ENCODE assay signal across 8 mouse cellular contexts in genomic region chr2:25167919-25168664, GRCm38 (mm10). TPM values are rescaled to one million over a fixed set of nuclear protein-coding genes. Genes with fewer than 3 reads are reported as not detected.
DNase-seq lines count a peak whose midpoint lies in the region; ATAC-seq and TF ChIP-seq lines count a peak whose summit lies in the region.

No protein-coding gene starts in this region.

- H3K9me3 ChIP-seq in kidney, embryonic 14.5 days (ENCODE audit: control insufficient read depth, low read length) = no peaks in the 10 kb centered on the region
- no peaks in the 10 kb centered on the region for H3K9me3 ChIP-seq in lung, embryonic 16.5 days (ENCODE audit: control insufficient read depth, low read length)

- peak overlapping the region; percentile 78 for H3K4me2 ChIP-seq in kidney, embryonic 14.5 days (replicated peaks; ENCODE audit: low read depth, low read length)
- peak overlapping the region; percentile 82 for H3K4me2 ChIP-seq in lung, embryonic 16.5 days (ENCODE audit: low read depth, low read length)

- TF ChIP-seq CTCF in bone marrow, adult 2 months (IDR thresholded peaks at IDR 0.05; ENCODE audit: control insufficient read depth, insufficient read depth, low read length) = no peak
- TF ChIP-seq CTCF in heart, adult 2 months (IDR thresholded peaks at IDR 0.05) = no peak

- H3K79me2 ChIP-seq in heart, adult 2 months (replicated peaks; ENCODE audit: control insufficient read depth, insufficient read depth, low read length) = no peaks in the 10 kb centered on the region

- no peaks in the 10 kb centered on the region for H3K36me3 ChIP-seq in heart, adult 2 months (ENCODE audit: control insufficient read depth, insufficient read depth, low read length)
- H3K36me3 ChIP-seq in kidney, embryonic 14.5 days (ENCODE audit: control insufficient read depth, insufficient read depth, low read length) = no peaks in the 10 kb centered on the region
- no peaks in the 10 kb centered on the region for H3K36me3 ChIP-seq in lung, embryonic 16.5 days (ENCODE audit: control insufficient read depth, insufficient read depth, low read length)

- TF ChIP-seq EP300 in heart, adult 2 months (IDR thresholded peaks at IDR 0.05; ENCODE audit: insufficient read depth, low read depth, low read length) = no peak

- peak; percentile 13; the same call in 1 of the 2 replicates for TF ChIP-seq POLR2A in bone marrow, adult 2 months (IDR thresholded peaks at IDR 0.05; ENCODE audit: borderline replicate concordance, control insufficient read depth, low read depth, low read length)
- TF ChIP-seq POLR2A in heart, adult 2 months (IDR thresholded peaks at IDR 0.05; ENCODE audit: insufficient read depth, low read depth, low read length) = 0 out of 2 replicates have a peak, but pooled peaks have one; percentile 25

- peaks cover 1% of the 10 kb centered on the region; the same call in 1 of the 2 replicates for H3K4me1 ChIP-seq in bone marrow, adult 2 months (ENCODE audit: control insufficient read depth, insufficient read depth, low read length)
- H3K4me1 ChIP-seq in heart, adult 2 months (ENCODE audit: control insufficient read depth, insufficient read depth, low read length) = peaks cover 29% of the 10 kb centered on the region
- peaks cover 38% of the 10 kb centered on the region for H3K4me1 ChIP-seq in kidney, embryonic 14.5 days (ENCODE audit: control insufficient read depth, insufficient read depth, low read length)
- peaks cover 27% of the 10 kb centered on the region for H3K4me1 ChIP-seq in lung, embryonic 16.5 days (replicated peaks; ENCODE audit: control insufficient read depth, insufficient read depth, low read length)

- no peaks in the 10 kb centered on the region for H3K27me3 ChIP-seq in heart, adult 2 months (ENCODE audit: control insufficient read depth, insufficient read depth, low read length)
- H3K27me3 ChIP-seq in kidney, embryonic 14.5 days (ENCODE audit: control insufficient read depth, insufficient read depth, low read length) = no peaks in the 10 kb centered on the region
- H3K27me3 ChIP-seq in lung, embryonic 16.5 days (ENCODE audit: control insufficient read depth, insufficient read depth, low read depth, low read length) = no peaks in the 10 kb centered on the region

- intact Hi-C loops in heart, adult 2 months (cut with DNase I) = no loop called here

- ATAC-seq in kidney, embryonic 14.5 days (ENCODE audit: low FRiP score, low TSS enrichment) = peak; percentile 79
- peak; percentile 86 for ATAC-seq in lung, embryonic 16.5 days (ENCODE audit: low read depth)

- peak; percentile 97 for DNase-seq in heart, adult 11 months
- DNase-seq in heart, adult 8-10 months (ENCODE audit: low spot score) = no peak
- peak; percentile 78 to 81 for DNase-seq in heart, adult 2 months
- DNase-seq in retina, postnatal 1 day = peak; percentile 91
- DNase-seq in layer of hippocampus, postnatal 14 days (ENCODE audit: low spot score in 2 of 2) = no peak

- no peak overlapping the region; the same call in 1 of the 2 replicates for H3K27ac ChIP-seq in bone marrow, adult 2 months (ENCODE audit: control insufficient read depth, insufficient read depth, low read depth, low read length, poor library complexity)
- peak overlapping the region; percentile 78 for H3K27ac ChIP-seq in heart, adult 2 months
- peak overlapping the region; percentile 57 for H3K27ac ChIP-seq in kidney, embryonic 14.5 days (ENCODE audit: low read depth, low read length)
- peak overlapping the region; percentile 84 for H3K27ac ChIP-seq in lung, embryonic 16.5 days (ENCODE audit: low read length)

- no peak overlapping the region for H3K4me3 ChIP-seq in bone marrow, adult 2 months (replicated peaks; ENCODE audit: control insufficient read depth, low read depth, low read length)
- peak overlapping the region; percentile 49 for H3K4me3 ChIP-seq in heart, adult 2 months
- peak overlapping the region; percentile 47 for H3K4me3 ChIP-seq in kidney, embryonic 14.5 days (ENCODE audit: low read length)
- H3K4me3 ChIP-seq in lung, embryonic 16.5 days (ENCODE audit: low read length) = peak overlapping the region; percentile 54

- H3K9ac ChIP-seq in heart, adult 2 months (ENCODE audit: low read depth, low read length) = peak overlapping the region; percentile 60
- peak overlapping the region; percentile 62 for H3K9ac ChIP-seq in kidney, embryonic 14.5 days (ENCODE audit: low read depth, low read length)
- H3K9ac ChIP-seq in lung, embryonic 16.5 days (ENCODE audit: low read length) = peak overlapping the region; percentile 71

- WGBS in bone marrow, adult 2 months = 7% methylated on average over 40 of the region's 41 CpGs
- WGBS in heart, adult 2 months = 3% methylated on average over 35 of the region's 41 CpGs
- 1% methylated on average over 35 of the region's 41 CpGs for WGBS in kidney, embryonic 14.5 days
- 1% methylated on average over 21 of the region's 41 CpGs for WGBS in lung, embryonic 16.5 days

RNA-seq across cellular contexts. Expression of gene Nrarp, which starts 12.5 kb away (rescaled TPM):
- total RNA-seq in heart, adult 8-10 months (2022) = 1 to 10 TPM; 5.0 to 9.4 (median 9.2) TPM
- 1.7 and 2.6 TPM in 2 replicates for polyA plus RNA-seq in bone marrow, adult 2 months (2011; ENCODE audit: insufficient read depth, insufficient read length, low replicate concordance, missing spikeins)
- total RNA-seq in heart, adult 2 months (2021) = 1 to 10 TPM; 6.2 to 7.4 TPM
- 10.2 and 11.2 TPM in 2 replicates for polyA plus RNA-seq in heart, adult 2 months (2012; rRNA removed)
- polyA plus RNA-seq in kidney, embryonic 14.5 days (2014; fragmentation: Nextera tagmentation; extraction: Ambion mirVana) = 8.7 and 21.0 TPM in 2 replicates
- polyA plus RNA-seq in lung, embryonic 16.5 days (2015; fragmentation: Nextera tagmentation; extraction: Ambion mirVana) = 9.8 and 10.0 TPM in 2 replicates
- 10 to 100 TPM; 38.1 to 49.8 TPM for total RNA-seq in layer of hippocampus, postnatal 14 days (2021)

RNA-seq across cellular contexts. Expression of gene Tor4a, which starts 28.6 kb away (rescaled TPM):
- 1 to 10 TPM; 3.9 to 5.0 (median 4.7) TPM for total RNA-seq in heart, adult 8-10 months (2022)
- 3.9 and 8.9 TPM in 2 replicates for polyA plus RNA-seq in bone marrow, adult 2 months (2011; ENCODE audit: insufficient read depth, insufficient read length, low replicate concordance, missing spikeins)
- total RNA-seq in heart, adult 2 months (2021) = 1 to 10 TPM; 4.3 to 4.9 TPM
- 6.8 and 9.4 TPM in 2 replicates for polyA plus RNA-seq in heart, adult 2 months (2012; rRNA removed)
- polyA plus RNA-seq in kidney, embryonic 14.5 days (2014; fragmentation: Nextera tagmentation; extraction: Ambion mirVana) = 6.8 and 11.3 TPM in 2 replicates
- 10.0 and 12.5 TPM in 2 replicates for polyA plus RNA-seq in lung, embryonic 16.5 days (2015; fragmentation: Nextera tagmentation; extraction: Ambion mirVana)
- 1 to 10 TPM; 1.7 to 2.0 TPM for total RNA-seq in layer of hippocampus, postnatal 14 days (2021)

RNA-seq across cellular contexts. Expression of gene Nelfb, which starts 43.2 kb away (rescaled TPM):
- total RNA-seq in heart, adult 8-10 months (2022) = 10 to 100 TPM; 38.5 to 49.3 (median 39.5) TPM
- polyA plus RNA-seq in bone marrow, adult 2 months (2011; ENCODE audit: insufficient read depth, insufficient read length, low replicate concordance, missing spikeins) = 26.7 and 38.0 TPM in 2 replicates
- total RNA-seq in heart, adult 2 months (2021) = 10 to 100 TPM; 37.4 TPM
- 47.0 and 86.7 TPM in 2 replicates for polyA plus RNA-seq in heart, adult 2 months (2012; rRNA removed)
- 72.7 and 101 TPM in 2 replicates for polyA plus RNA-seq in kidney, embryonic 14.5 days (2014; fragmentation: Nextera tagmentation; extraction: Ambion mirVana)
- 112 and 113 TPM in 2 replicates for polyA plus RNA-seq in lung, embryonic 16.5 days (2015; fragmentation: Nextera tagmentation; extraction: Ambion mirVana)
- total RNA-seq in layer of hippocampus, postnatal 14 days (2021) = 10 to 100 TPM; 50.7 to 51.7 TPM

RNA-seq across cellular contexts. Expression of gene Stpg3, which starts 46.3 kb away (rescaled TPM):
- not detected for total RNA-seq in heart, adult 8-10 months (2022)
- polyA plus RNA-seq in bone marrow, adult 2 months (2011; ENCODE audit: insufficient read depth, insufficient read length, low replicate concordance, missing spikeins) = not detected in 2 replicates
- total RNA-seq in heart, adult 2 months (2021) = not detected
- 0.20 TPM in 1 of 2 replicates, not detected in the other for polyA plus RNA-seq in heart, adult 2 months (2012; rRNA removed)
- 0.49 and 0.54 TPM in 2 replicates for polyA plus RNA-seq in kidney, embryonic 14.5 days (2014; fragmentation: Nextera tagmentation; extraction: Ambion mirVana)
- polyA plus RNA-seq in lung, embryonic 16.5 days (2015; fragmentation: Nextera tagmentation; extraction: Ambion mirVana) = 0.15 TPM in 1 of 2 replicates, not detected in the other
- total RNA-seq in layer of hippocampus, postnatal 14 days (2021) = not detected

RNA-seq across cellular contexts. Expression of gene Fam166a, which starts 50.5 kb away (rescaled TPM):
- not detected for total RNA-seq in heart, adult 8-10 months (2022)
- not detected in 2 replicates for polyA plus RNA-seq in bone marrow, adult 2 months (2011; ENCODE audit: insufficient read depth, insufficient read length, low replicate concordance, missing spikeins)
- not detected for total RNA-seq in heart, adult 2 months (2021)
- polyA plus RNA-seq in heart, adult 2 months (2012; rRNA removed) = 0.21 TPM in 1 of 2 replicates, not detected in the other
- polyA plus RNA-seq in kidney, embryonic 14.5 days (2014; fragmentation: Nextera tagmentation; extraction: Ambion mirVana) = 0.55 TPM in 1 of 2 replicates, not detected in the other
- polyA plus RNA-seq in lung, embryonic 16.5 days (2015; fragmentation: Nextera tagmentation; extraction: Ambion mirVana) = 0.68 TPM in 1 of 2 replicates, not detected in the other
- total RNA-seq in layer of hippocampus, postnatal 14 days (2021) = not detected

Comparison
In these comparisons a context has a peak if more than half of its experiments do, and no peak if none do; other contexts are left out.
1. DNase-seq: peak in heart, adult 11 months (single experiment), heart, adult 2 months (2 of 2) and retina, postnatal 1 day (single experiment); none in heart, adult 8-10 months (single experiment) and layer of hippocampus, postnatal 14 days (0 of 2).
2. Peak in every context shown above with its lines, with median percentiles within 50 percentile points of each other: H3K9ac ChIP-seq.